Mouse (Mus musculus): ENCODE measurements around the gene Zfp335.
"Not testable (repeated sequence)": the region's sequence is repeated elsewhere in the genome, so short reads cannot be mapped to it uniquely, and the experiment has no call there.

Gene Zfp335

DNA sequence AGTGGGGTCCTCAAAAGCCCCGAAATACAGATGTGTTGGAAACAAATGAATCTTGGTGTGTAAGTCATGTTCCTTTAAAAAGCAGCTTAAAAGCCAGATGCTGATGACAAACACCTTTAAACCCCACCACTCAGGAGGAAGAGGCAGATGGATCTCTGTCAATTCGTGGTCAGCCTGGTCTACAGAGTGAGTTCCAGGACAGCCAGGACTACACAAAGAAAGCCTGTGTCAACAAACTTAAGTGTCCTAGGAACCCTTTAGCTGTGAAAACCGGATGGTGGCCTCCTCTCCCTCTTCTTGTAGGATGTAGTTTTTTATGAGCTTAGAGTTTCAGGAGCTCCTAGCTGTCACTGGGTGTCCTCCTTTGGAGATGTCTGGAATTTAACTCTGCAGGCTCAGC lies 37.9 kb downstream of the Zfp335 start:
- in situ Hi-C loops (cut with MboI, MseI), result no loop called here

DNA sequence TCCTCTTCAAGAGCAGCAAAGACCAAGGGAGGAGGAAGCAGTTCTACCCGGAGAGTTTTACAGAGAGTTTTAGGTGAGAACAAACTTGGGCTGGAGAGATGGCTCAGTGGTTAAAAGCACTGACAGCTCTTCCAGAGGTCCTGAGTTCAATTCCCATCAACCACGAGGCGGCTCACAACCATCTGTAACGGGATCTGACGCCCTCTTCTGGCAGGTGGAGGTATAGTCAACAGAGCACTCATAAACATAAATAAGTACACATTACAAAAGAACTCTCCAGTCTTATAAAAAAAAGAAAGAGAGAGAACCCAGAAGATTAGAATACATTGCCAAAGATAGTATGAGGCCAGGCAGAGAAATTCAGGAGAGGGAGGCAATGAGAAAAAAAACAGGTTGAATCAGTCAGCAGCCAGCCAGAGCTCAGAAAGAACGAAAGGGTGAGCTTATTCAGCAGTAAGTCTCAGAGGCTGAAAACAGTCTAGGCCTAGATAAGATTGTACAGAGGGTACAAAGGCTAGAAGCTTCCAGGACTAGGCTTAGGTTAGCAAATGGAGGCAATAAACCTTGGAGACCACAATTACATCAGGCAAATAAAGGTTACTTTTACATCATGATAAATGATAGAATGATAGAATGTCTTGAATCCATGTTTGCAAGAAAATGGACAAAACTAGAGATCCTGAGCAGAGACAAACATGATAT lies 39.8 kb downstream of the Zfp335 start:
- in situ Hi-C loops (cut with MboI, MseI), result no loop called here

DNA sequence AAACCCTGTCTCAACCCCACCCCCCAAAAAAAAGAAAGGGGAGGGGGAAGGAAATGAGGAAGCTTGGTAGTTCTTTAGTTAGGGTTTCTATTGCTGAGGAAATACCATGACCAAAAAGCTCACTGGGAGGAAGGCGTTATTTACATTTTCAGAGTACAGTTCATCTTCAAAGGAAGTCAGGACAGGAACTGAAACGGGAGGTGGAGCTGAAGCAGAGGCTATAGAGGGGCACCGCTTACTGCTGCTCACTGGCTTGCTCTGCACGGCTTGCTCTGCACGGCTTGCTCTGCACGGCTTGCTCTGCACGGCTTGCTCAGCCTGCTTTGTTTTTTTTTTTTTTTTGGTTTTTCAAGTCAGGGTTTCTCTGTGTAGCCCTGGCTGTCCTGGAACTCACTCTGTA lies 43.1 kb downstream of the Zfp335 start:
- in situ Hi-C loops (cut with MboI, MseI), result no loop called here

DNA sequence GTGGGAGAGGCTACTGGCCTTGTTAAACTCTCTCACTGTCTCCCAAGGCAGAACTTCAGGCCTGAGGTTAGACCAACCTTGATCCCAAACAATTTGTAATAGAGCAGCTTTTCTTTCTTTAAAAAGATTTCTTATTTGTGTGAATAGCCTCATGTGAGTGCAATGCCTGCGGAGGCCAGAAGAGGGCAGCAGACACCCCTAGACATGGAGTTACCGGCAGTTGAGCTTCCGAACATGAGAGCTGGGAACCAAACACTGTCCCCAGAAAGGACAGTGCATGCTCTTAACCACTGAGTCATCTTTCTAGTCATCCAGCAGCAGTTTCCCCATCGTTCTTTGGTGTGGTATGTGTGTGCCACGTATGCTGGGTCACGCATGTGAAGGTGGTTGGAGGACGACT lies 44.0 kb downstream of the Zfp335 start:
- in situ Hi-C loops (cut with MboI, MseI), result no loop called here

DNA sequence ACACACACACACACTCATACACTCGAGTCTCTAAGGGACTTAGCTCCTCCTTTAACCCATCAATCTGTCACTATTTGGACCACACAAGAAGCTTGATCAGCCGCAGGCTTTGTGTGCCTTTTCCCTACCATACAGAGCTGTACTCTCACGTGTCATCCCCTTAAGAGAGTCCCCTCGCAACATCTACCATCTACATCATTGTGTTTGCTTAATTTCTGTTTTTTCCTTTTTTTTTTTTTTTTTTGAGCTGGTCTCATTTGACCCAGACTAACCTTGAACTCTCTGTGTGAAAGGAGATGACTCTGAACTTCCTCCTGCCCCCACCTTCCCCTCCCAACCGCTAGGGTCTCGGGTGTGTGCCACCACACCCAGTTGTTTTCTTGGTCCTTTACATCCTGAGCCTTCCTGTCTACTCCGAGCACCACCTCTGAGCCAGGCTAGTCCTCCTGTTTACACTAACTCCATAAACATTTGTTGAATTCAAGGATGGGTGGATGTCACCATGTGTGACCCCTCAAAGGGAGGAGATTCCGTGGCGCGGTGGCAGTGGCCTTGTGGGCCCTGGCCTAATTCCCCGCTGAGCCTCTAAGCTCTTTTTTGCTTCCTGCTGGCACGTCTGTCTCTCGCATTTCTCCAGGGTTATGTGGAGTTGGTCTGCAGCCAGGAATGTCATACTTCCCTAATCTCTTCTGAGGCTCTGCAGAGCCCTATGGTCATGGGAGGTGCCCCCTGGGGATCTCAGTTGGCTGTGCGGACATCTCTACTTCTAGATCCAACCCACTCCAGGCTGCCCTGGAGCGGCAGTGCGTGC lies 44.6 kb downstream of the Zfp335 start:
- in situ Hi-C loops (cut with MboI, MseI), result no loop called here

- in situ Hi-C loops (cut with MboI, MseI), result no loop called here
These were observed 47.0 kb downstream of the Zfp335 start for GRCm38 (mm10) chr2:164864593-164864992.

GRCm38 (mm10) chr2:164863411-164863810 lies 48.1 kb downstream of the Zfp335 start:
- in situ Hi-C loops (cut with MboI, MseI), result not testable (repeated sequence)

- in situ Hi-C loops (cut with MboI, MseI), result no loop called here
These were observed 49.2 kb downstream of the Zfp335 start for GRCm38 (mm10) chr2:164862179-164862861.

DNA sequence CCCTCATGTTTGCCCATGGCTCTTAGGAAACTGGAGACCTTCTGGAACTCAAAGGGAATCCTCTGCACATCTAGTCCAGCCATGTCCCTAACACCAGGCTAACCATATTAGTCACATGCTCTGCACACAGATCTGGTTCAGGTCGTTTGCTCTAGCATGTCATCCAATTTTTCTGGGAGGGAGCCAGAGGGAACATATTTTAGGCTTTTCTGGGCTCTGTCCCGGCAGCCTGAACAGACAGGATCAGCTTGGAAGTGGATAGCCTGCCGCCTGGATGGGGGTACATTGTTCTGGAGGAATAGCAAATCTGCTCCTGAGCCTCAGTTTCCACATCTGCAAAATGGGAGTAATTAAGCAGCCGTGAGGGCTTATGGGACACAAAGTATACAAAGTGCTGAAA lies 50.5 kb downstream of the Zfp335 start:
- in situ Hi-C loops (cut with MboI, MseI), result no loop called here

DNA sequence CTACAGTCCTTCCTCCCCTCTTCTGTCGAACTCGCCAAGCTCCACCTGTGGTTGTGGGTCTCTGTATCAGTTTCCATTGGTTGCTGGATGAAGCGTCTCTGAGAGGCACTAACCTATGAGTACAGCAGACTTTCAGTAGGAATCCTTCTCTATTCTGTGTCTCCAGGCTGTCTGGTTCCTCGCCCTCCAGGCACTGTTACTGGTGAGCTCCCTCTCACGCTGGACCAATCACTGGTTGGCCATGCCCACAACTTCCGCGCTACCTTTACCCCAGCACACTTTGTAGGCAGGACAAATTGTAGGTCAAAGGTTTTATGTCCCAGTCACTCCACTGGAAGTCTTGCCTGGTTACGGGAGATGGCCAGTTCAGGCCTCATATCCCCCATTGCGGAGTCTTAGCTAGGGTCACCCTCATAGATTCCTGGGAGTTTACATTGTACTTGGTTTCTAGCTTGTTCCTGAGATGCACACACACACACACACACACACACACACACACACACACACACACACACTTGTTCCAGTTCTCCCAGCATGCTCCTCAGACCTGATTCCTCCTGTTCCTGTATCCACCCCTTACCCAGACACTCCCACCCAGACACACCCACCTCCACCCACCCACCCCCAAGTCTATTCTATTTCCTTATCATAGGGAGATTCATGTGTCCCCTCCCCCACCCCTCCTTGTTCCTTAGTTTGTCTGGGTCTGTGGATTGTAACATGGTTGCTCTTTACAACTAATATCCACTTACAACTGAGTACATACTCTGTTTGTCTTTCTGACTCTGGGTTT lies 51.7 kb downstream of the Zfp335 start:
- in situ Hi-C loops (cut with MboI, MseI), result no loop called here

DNA sequence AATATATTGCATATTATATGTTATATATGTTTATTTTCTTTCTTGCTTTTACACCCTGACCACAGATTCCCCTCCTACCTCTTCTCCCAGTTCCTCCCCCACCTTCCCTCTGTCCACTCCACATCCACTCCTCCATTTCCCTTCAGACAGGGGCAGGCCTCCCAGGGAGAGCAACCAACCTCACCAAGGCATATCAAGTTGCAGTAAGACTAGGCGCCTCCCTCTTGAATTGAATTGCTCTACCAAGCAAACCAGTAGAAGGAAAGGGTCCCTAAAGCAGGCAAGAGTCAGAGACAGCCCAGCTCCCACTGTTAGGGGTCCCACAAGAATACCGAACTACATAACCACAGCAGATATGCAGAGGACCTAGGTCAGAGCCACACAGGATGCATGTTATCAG lies 52.4 kb downstream of the Zfp335 start:
- in situ Hi-C loops (cut with MboI, MseI), result no loop called here

- in situ Hi-C loops (cut with MboI, MseI), result no loop called here
These were observed 53.6 kb downstream of the Zfp335 start for GRCm38 (mm10) chr2:164857842-164858553.

GRCm38 (mm10) chr2:164857101-164857821 lies 54.3 kb downstream of the Zfp335 start, which contains the start of gene Pltp:
Gene Pltp, minus strand, starts transcription at chr2:164857711.
- in situ Hi-C loops (cut with MboI, MseI), result no loop called here

DNA sequence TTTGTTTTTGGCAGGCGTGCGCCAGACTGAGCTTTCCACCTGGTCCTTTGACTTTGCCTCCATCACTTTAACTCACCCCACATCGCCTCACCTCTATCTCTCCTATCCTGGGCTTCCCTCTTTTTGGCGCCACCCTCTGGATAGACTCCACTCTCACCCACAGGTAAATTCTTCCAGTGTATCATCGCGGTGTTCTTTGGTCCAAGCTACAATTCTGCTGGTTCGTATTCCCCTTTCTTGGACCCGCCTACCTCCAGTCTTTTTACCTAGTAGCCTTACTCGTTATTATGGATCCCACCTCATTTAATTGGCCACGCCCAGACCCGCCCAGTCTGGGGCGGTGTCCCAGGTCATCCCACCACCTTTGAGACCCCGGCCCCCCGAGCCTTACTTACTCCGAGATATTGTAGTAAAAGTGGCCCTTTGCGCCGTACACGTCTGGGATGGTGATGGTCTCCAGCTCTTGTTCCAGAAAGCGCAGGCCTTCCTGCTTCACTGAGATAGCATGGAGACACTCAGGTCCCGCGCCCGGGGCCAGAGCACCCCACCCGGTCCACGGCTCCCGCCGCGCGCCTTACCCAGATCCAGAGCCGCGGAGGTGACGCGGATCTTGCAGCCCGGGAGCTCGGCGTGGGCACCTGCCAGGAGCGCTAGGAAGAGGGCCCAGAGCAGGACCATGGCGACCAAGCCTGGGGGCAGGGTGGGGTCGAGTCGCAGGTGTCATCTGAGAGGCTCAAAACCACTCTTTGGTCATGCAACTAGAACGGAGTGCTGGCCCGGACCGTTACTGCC lies 55.1 kb downstream of the Zfp335 start:
- in situ Hi-C loops (cut with MboI, MseI), result no loop called here

DNA sequence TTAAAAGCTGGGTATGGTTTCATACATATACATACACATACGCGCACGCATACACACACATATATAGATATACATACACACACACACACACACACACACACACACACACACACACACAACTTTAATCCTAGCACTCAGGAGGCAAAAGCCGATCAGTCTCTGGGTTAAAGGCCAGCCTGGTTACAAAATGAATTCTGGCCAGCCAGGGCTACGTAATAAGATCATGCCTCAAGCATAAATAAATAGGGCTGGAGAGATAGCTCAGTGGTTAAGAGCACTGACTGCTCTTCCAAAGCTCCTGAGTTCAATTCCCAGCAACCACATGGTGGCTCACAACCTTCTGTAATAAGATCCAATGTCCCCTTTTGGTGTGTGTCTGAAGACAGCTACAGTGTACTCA lies 56.0 kb downstream of the Zfp335 start:
- in situ Hi-C loops (cut with MboI, MseI), result not testable (repeated sequence)

DNA sequence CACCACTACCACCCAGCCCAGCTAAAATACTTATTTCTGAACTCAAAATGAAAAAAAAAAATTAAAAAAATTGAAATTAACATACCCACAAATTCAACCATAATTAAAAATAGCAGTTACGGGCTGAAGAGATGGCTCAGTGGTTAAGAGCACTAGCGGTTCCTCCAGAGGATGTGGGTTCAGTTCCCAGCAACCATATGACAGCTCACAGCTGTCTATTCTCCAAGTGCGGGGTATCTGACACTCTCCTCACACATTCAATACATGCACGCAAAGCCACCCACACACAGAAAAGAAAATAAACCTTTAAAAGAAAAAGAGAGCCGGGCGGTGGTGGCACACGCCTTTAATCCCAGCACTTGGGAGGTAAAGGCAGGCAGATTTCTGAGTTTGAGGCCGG lies 61.5 kb downstream of the Zfp335 start:
- in situ Hi-C loops (cut with MboI, MseI), result no loop called here

- in situ Hi-C loops (cut with MboI, MseI), result no loop called here
These were observed 65.8 kb downstream of the Zfp335 start for GRCm38 (mm10) chr2:164845782-164846181.
